Mouse (Mus musculus): ENCODE measurements around the gene Dnah12. TPM values are rescaled to one million over a fixed set of nuclear protein-coding genes. Genes with fewer than 3 reads are reported as not detected.
"Not testable (repeated sequence)": the region's sequence is repeated elsewhere in the genome, so short reads cannot be mapped to it uniquely, and the experiment has no call there.

The Dnah12 gene
- polyA plus RNA-seq, 1 experiment: not detected

DNA sequence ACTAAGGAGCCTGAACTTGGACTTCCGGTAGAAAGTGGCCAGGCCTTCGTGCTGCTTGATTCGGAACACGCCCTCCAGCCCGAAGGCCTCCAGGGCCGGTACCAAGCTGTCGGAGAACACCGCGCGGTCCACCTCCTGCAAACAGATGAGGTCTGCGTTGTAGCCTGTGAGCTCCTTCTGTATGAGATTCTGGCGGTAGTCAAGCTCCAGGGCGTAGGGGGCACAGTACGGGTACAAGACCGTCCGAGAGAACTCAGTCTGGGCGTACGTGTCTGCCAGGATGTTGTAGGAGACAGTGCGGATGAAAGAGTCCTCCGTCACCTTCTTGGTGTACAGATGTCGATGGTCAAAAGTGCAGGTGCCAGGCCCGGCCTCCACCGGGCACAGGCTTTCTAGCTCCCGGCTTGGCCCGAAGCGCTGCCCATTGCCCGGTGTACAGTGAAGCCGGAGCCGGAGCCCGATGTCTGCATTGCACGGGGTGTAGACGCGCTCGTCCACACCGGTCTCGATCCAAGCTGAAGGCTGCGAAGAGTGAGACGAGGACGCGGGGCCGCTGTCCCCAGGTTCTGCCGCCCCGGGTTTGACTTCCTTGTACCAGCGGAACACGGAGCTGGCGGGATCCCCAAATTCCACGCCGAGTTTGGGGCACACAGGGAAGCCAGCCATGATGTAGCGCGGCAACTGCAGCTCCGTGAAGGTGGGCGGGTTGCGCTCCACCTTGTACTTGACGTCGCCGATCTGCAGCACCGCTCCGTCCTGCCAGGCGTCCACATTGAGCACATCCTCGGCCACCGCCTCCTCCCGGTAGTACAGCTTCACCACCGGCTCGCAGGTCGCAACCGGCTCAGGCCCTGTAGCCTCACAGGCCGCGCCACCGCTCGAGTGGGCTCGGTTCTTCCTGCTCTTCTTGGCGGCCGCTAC is 24.4 kb upstream of the Dnah12 start:
- peak overlapping the region; percentile 81 for H3K4me2 ChIP-seq (ENCODE audit: low read depth)
- peaks cover 26% of the 10 kb centered on the region for H3K36me3 ChIP-seq (ENCODE audit: control insufficient read depth, insufficient read depth)
- H3K79me2 ChIP-seq (ENCODE audit: control insufficient read depth, insufficient read depth): peaks cover 34% of the 10 kb centered on the region
- TF ChIP-seq MAX (IDR thresholded peaks at IDR 0.05; ENCODE audit: low read depth) (no peak), POLR2A (IDR thresholded peaks at IDR 0.05; ENCODE audit: insufficient read length, low read depth) (no peak), POLR2AphosphoS2 (IDR thresholded peaks at IDR 0.05; ENCODE audit: insufficient read length, low read depth) (no peak), CEBPB (IDR thresholded peaks at IDR 0.05; ENCODE audit: insufficient read depth, poor library complexity, severe bottlenecking) (no peak), MYOD1 (IDR thresholded peaks at IDR 0.05; ENCODE audit: control insufficient read depth in 1 of 3, insufficient read length in 2 of 3, low read depth in 2 of 3) (no peak), USF1 (IDR thresholded peaks at IDR 0.05; ENCODE audit: low read depth) (no peak), REST (IDR thresholded peaks at IDR 0.05; ENCODE audit: insufficient read depth, insufficient read length) (no peak), TCF3 (IDR thresholded peaks at IDR 0.05; ENCODE audit: insufficient read length, low read depth) (no peak), MYOG (IDR thresholded peaks at IDR 0.05; ENCODE audit: control insufficient read depth in 1 of 3, insufficient read depth in 1 of 3, insufficient read length in 2 of 3, low read depth in 2 of 3) (no peak), E2F4 (IDR thresholded peaks at IDR 0.05; ENCODE audit: insufficient read depth) (no peak), TCF12 (IDR thresholded peaks at IDR 0.05; ENCODE audit: insufficient read depth, poor library complexity, severe bottlenecking) (no peak), SRF (IDR thresholded peaks at IDR 0.05; ENCODE audit: control insufficient read depth, insufficient read length, low read depth) (no peak)
- H3ac ChIP-seq (ENCODE audit: control insufficient read depth, insufficient read length): peak overlapping the region; percentile 35
- H3K27me3 ChIP-seq (ENCODE audit: control insufficient read depth, insufficient read depth, insufficient read length): no peaks in the 10 kb centered on the region
- H3K4me3 ChIP-seq: peak overlapping the region; percentile 81

DNA sequence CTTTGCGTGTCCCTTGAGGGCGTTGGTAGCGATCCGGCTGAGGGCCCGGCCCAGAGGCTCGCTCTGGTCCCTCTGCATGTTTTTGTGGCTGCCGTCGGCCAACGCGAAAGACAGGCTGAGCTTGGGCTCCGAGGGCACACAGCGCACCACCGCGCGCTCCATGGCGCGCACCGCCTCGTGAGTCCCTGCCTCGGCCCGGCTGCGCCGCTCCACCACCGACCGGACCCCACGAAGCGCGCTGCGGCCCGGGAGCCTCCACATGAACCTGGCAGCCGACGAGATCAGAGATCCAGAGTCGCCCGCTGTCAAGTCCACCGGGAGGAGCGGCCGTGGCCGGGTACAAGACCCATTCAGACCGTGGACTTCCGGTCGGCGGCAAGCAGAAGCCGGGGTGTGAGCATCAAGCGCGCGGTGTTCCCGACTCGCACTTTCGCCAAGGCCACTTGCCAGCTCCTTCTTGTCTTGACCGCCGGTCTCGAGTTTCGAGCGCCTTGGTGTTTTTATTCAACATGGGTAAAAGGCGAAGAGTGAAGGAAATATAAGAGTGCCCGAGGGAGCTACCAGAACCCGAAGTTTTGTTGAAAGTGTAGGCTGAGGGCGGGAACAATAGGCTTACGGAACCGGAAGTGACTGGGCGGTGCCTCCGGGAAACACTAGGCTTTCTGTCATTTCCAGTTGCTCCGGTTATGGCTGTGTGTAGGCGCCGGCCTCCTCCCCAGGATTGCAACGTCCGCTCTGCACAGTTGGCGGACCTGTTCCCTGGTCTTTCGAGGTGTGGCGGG is 23.6 kb upstream of the Dnah12 start, which contains the start of gene Pde12:
Gene Pde12 (minus strand): TSS at position 592 of the 782 bp plus-strand sequence.
- H3ac ChIP-seq (ENCODE audit: control insufficient read depth, insufficient read length): peak within 1 kb of the TSS; percentile 35
- H3K4me2 ChIP-seq (ENCODE audit: low read depth): peak within 1 kb of the TSS; percentile 82
- no peaks in the 10 kb centered on the region for H3K27me3 ChIP-seq (ENCODE audit: control insufficient read depth, insufficient read depth, insufficient read length)
- H3K79me2 ChIP-seq (ENCODE audit: control insufficient read depth, insufficient read depth): peaks cover 34% of the 10 kb centered on the region
- peaks cover 18% of the 10 kb centered on the region for H3K36me3 ChIP-seq (ENCODE audit: control insufficient read depth, insufficient read depth)
- H3K4me3 ChIP-seq: peak within 1 kb of the TSS; percentile 81
- TF ChIP-seq CEBPB (IDR thresholded peaks at IDR 0.05; ENCODE audit: insufficient read depth, poor library complexity, severe bottlenecking): no peak
- peak; percentile 82 for TF ChIP-seq POLR2A (IDR thresholded peaks at IDR 0.05; ENCODE audit: insufficient read length, low read depth)
- no peak for TF ChIP-seq REST (IDR thresholded peaks at IDR 0.05; ENCODE audit: insufficient read depth, insufficient read length)
- no peak for TF ChIP-seq TCF3 (IDR thresholded peaks at IDR 0.05; ENCODE audit: insufficient read length, low read depth)
- no peak for TF ChIP-seq MYOD1 (IDR thresholded peaks at IDR 0.05; ENCODE audit: control insufficient read depth in 1 of 3, insufficient read length in 2 of 3, low read depth in 2 of 3)
- TF ChIP-seq TCF12 (IDR thresholded peaks at IDR 0.05; ENCODE audit: insufficient read depth, poor library complexity, severe bottlenecking): no peak
- TF ChIP-seq E2F4 (IDR thresholded peaks at IDR 0.05; ENCODE audit: insufficient read depth): no peak
- TF ChIP-seq SRF (IDR thresholded peaks at IDR 0.05; ENCODE audit: control insufficient read depth, insufficient read length, low read depth): peak; percentile 76
- no peak for TF ChIP-seq MAX (IDR thresholded peaks at IDR 0.05; ENCODE audit: low read depth)
- TF ChIP-seq POLR2AphosphoS2 (IDR thresholded peaks at IDR 0.05; ENCODE audit: insufficient read length, low read depth): peak; percentile 83
- peak in 1 of 3 experiments; percentile 15 for TF ChIP-seq MYOG (IDR thresholded peaks at IDR 0.05; ENCODE audit: control insufficient read depth in 1 of 3, insufficient read depth in 1 of 3, insufficient read length in 2 of 3, low read depth in 2 of 3)
- no peak for TF ChIP-seq USF1 (IDR thresholded peaks at IDR 0.05; ENCODE audit: low read depth)

DNA sequence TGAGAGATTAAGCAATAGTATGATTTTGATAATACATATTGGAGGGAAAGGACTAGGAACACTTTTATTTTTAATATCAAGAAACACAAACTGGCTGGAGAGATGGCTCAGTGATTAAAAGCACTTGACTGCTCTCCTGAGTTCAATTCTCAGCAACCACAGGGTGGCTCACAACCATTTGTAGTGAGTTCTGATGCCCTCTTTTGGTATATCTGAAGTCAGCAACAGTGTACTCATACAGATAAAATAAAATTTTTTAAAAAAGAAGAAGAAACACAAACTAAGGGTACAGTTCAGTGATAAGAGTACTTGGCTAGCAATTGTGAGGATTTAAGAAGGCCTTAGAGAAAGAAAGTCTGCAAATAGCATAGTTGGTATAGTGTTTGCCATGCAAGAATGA is 22.1 kb upstream of the Dnah12 start:
- TF ChIP-seq TCF12 (IDR thresholded peaks at IDR 0.05; ENCODE audit: insufficient read depth, poor library complexity, severe bottlenecking): no peak
- no peak for TF ChIP-seq TCF3 (IDR thresholded peaks at IDR 0.05; ENCODE audit: insufficient read length, low read depth)
- no peak for TF ChIP-seq SRF (IDR thresholded peaks at IDR 0.05; ENCODE audit: control insufficient read depth, insufficient read length, low read depth)
- TF ChIP-seq REST (IDR thresholded peaks at IDR 0.05; ENCODE audit: insufficient read depth, insufficient read length): no peak
- TF ChIP-seq MYOG (IDR thresholded peaks at IDR 0.05; ENCODE audit: control insufficient read depth in 1 of 3, insufficient read depth in 1 of 3, insufficient read length in 2 of 3, low read depth in 2 of 3): no peak
- TF ChIP-seq CEBPB (IDR thresholded peaks at IDR 0.05; ENCODE audit: insufficient read depth, poor library complexity, severe bottlenecking): no peak
- Histone ChIP-seq H3K4me2 (ENCODE audit: low read depth) (peak overlapping the region; percentile 82), H3K4me3 (peak overlapping the region; percentile 81), H3K79me2 (ENCODE audit: control insufficient read depth, insufficient read depth) (peaks cover 25% of the 10 kb centered on the region), H3K36me3 (ENCODE audit: control insufficient read depth, insufficient read depth) (peaks cover 3% of the 10 kb centered on the region), H3ac (ENCODE audit: control insufficient read depth, insufficient read length) (no peak overlapping the region), H3K27me3 (ENCODE audit: control insufficient read depth, insufficient read depth, insufficient read length) (no peaks in the 10 kb centered on the region)

DNA sequence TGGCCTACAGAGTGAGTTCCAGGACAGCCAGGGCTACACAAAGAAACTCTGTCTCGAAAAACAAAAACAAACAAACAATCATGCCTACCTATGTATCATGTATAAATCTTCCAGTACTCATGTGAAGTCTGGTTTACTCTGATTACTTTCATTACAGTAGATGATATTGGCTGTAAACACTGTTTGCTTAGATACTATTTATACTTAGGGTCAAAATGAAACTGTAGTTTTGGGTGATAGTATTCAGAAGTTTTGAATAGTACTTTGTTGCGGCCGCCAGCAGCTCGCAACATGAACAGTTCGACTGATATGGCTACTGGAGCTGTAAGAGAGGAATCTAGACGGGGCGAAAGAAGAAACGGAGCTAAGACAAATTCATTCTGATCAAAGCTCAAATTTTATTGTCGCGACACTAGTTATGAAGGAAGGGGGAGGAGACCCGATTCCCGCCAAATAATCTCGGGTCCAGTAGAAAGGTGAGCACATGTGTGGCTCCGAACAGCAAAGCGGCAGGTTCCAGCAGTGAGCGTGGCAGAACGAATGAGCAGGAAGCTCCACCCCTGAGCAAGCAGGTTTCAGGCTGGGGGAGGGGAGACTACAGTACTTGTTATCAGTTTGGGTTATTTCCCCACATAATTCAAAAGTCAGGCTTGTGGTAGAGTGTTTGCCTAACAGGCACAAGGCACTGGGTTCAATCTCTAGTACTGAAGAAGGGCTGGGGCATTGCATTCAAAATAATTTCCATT is 21.0 kb upstream of the Dnah12 start:
- H3K36me3 ChIP-seq (ENCODE audit: control insufficient read depth, insufficient read depth); H3ac ChIP-seq (ENCODE audit: control insufficient read depth, insufficient read length); H3K4me2 ChIP-seq (ENCODE audit: low read depth); H3K4me3 ChIP-seq; H3K27me3 ChIP-seq (ENCODE audit: control insufficient read depth, insufficient read depth, insufficient read length): not testable (repeated sequence)
- peaks cover 14% of the 10 kb centered on the region for H3K79me2 ChIP-seq (ENCODE audit: control insufficient read depth, insufficient read depth)

DNA sequence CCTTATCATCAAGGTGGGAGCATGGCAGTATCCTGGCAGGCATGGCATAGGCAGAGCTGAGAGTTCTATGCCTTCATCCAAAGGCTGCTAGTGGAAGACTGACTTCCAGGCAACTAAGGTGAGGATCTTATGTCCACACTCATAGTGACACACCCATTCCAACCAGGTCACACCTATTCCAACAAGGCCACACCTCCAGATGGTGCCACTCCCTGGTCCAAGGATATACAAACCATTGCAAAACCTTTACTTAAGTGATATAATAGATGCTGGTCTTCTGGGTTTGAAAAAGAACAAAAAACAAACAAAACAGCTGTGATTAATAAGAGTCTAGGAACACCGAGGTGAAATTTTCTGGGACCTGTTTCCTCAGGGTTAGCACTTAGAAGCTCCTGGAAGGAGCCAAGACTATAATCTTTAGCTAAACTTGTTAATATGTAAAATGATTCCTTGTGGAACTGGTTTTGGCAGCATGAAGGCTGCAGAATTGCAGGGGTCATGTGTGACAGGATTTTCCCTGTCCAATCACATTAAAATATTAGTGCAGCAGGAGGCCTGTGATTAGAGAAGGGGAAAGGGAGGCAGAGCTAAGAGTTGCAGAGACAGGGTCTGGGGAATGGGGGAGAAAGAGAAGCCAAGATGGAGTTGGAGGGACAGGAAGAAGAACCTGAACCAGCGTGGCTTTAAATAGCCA is 18.5 kb upstream of the Dnah12 start:
- H3ac ChIP-seq (ENCODE audit: control insufficient read depth, insufficient read length); H3K27me3 ChIP-seq (ENCODE audit: control insufficient read depth, insufficient read depth, insufficient read length); H3K4me3 ChIP-seq; H3K4me2 ChIP-seq (ENCODE audit: low read depth); H3K79me2 ChIP-seq (ENCODE audit: control insufficient read depth, insufficient read depth); H3K36me3 ChIP-seq (ENCODE audit: control insufficient read depth, insufficient read depth): not testable (repeated sequence)

All from myocyte (in vitro differentiated cells).